Mouse (Mus musculus) testis, postnatal 10 days (tissue): ENCODE results near the gene Trim12c.
"Not testable (repeated sequence)": the region's sequence is repeated elsewhere in the genome, so short reads cannot be mapped to it uniquely, and the experiment has no call there.

Experiments used
- DNase-seq: peaks from one replicate; pipeline ENCODE4 v3.0.0; 2021; ENCODE audit warnings: low spot score

The Trim12c gene

GRCm38 (mm10) chr7:104352717-104353599 is at the start of gene Trim12c:
Gene Trim12c, minus strand, starts transcription at chr7:104353362.
- peak; percentile 70 for DNase-seq

DNA sequence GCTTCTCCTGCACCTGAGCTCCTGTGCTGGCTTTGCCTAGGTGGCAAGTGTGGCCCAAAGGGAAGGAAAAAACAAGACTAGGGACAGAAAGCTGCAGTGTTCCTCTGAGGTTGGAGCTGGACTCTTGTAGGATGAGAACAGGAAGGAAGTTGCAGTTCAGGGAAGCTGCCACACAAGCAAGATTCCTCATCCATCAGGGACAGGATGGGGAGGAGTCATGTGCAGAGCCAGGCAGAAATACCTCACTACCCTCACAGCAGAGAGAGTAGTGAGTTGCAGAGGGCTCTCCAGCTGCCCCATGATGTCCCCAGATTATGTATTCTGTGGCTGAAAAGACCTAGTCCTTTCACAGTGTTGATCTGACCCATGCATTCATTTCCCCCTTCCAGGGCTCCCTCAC is 48.0 kb upstream of the Trim12c start:
- DNase-seq, result no peak

DNA sequence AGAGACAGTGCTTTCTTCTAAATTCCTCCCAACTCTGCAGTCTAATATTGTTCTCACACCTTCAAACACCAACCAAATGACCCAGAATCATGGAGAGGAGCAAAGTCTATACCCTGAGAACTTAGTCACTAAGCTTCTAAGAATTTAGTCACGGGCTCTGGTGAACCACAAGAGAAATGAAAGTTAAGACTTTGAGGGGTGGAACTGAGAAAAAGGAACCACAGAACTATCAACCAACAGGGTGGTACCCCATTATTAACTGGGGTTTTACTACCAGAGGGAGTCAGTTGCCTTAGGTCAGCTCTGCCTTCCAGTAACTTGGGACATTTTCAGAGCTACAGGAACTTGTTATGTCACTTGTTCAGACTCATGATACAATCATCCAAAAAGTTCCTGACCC is 47.5 kb upstream of the Trim12c start, which contains the start of gene Trim30c:
Gene Trim30c (minus strand): TSS at position 140 of the 400 bp plus-strand sequence.
- no peak for DNase-seq

DNA sequence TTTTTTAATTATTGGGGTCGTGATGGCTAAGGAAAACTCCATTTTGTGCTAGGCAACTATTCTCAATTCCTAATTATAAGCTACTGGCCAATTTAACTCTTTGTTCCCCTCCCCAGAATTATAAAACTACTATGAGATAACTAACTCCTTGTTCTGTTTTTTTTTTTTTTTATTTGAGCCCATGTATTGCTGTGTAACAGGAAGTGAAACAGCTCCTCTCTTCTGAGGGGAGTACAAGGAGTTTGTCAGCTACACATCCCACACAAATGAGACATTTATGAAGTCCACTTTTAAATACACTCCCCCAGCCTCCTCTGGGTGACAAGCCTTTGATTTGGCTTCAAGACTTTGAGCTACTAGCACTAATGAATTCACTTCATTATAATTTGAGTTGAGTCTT is 45.3 kb upstream of the Trim12c start:
- DNase-seq, result no peak

GRCm38 (mm10) chr7:104369736-104370414 is 16.7 kb upstream of the Trim12c start, which contains the start of gene Trim30b:
Gene Trim30b, minus strand, starts transcription at chr7:104369884.
- no peak for DNase-seq

DNA sequence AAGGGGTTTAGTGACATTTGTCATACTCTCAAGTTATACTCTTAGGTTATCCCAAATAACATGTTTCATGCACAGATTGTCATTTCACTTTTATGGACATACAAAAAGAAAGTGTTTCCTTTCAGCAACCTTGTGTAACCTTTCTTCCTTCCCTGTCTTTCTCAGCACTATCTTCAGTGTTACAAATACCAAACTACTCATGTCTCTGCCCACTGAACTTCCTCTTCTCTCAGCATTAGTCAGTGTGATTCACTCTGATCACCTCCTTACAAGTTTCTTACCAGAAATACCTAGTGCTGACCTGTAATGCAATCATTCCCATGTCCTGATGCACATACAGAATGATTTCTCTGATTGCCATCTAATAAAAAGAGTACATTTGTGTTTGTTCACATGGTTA is 13.2 kb upstream of the Trim12c start:
- DNase-seq, result no peak

DNA sequence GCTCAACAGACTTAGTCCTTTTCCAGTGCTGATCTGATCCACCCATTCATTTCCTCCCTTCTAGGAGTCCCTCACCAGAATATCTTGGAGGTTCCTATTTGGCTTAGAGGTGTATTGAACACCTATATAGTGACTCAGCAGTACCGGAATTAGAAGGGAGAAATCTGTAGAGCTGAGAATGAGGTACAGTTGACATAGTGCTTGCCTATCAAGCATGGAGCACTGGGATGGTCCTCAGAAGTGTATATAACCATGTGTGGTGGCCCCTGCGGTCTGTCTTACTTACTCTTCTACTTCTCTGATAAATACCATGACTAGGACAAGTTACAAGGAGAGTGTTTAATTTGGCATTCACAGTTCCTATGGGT is 422 bp upstream of the Trim12c start:
- no peak for DNase-seq

- DNase-seq, result not testable (repeated sequence)
Observed at GRCm38 (mm10) chr7:104348043-104348442, 5.1 kb downstream of the Trim12c start.

DNA sequence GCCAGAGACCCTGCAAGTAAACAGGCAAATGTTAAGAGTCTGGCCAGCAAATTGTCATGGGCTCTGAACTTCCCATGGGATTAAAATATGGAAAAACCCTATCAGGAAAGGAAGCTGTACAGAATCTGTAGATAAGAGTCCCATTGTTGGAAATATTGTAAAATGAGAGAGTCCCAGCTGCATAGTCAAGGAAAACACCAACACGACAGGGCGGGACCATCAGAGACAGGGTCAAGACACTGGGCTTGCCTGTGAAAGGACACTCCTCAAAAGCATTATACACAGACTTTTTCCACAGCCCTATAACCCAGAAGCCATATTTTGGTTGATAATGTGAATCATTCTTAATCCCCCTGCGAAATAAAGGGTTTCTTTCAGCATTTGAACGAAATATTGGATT is 12.4 kb downstream of the Trim12c start:
- not testable (repeated sequence) for DNase-seq

GRCm38 (mm10) chr7:104335547-104335946 is 17.6 kb downstream of the Trim12c start:
- DNase-seq, result not testable (repeated sequence)

DNA sequence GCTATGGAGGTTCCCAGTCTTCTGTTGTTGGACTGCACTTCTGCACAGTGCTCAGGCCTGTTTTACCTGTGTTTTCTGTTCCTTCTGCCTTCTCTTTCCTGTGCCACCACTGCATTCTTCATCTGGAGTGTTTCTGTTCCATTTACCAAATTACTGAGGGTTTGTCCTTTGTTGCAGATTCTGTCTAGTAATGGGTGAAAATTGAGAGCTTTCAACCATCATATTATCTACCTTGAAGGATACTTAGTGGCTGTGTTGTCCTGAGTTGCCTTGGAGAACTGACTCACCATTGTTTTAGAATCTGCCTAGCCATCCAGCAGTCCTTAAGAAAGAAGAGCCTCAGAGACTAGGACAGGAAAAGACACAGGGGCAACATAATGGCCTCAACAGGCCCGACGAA is 24.0 kb downstream of the Trim12c start, which contains the start of gene Trim34b:
Gene Trim34b (plus strand): TSS at position 301 of the 400 bp plus-strand sequence.
- not testable (repeated sequence) for DNase-seq

DNA sequence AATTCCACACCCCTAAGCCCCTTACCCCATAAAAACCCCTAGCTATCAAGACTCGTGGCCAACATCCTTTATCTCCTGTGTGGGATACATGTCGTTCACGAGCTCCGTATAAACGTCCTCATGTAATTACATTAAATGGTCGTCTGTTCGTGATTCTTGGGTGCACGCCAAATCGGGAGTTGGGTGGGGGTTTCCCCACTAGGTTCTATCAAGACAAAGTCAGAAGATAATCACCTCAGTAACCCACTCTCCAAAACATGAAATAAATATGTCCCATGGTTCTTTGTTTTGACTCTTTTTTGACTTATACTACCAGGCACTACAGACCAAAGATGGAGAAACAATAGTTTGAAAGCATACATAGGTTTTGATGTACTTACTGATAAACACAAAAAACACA is 31.1 kb downstream of the Trim12c start:
- no peak for DNase-seq

- not testable (repeated sequence) for DNase-seq
Observed at GRCm38 (mm10) chr7:104315369-104316080, 37.6 kb downstream of the Trim12c start, which contains the start of gene Trim12a. Gene Trim12a, minus strand, starts transcription at chr7:104315466.

DNA sequence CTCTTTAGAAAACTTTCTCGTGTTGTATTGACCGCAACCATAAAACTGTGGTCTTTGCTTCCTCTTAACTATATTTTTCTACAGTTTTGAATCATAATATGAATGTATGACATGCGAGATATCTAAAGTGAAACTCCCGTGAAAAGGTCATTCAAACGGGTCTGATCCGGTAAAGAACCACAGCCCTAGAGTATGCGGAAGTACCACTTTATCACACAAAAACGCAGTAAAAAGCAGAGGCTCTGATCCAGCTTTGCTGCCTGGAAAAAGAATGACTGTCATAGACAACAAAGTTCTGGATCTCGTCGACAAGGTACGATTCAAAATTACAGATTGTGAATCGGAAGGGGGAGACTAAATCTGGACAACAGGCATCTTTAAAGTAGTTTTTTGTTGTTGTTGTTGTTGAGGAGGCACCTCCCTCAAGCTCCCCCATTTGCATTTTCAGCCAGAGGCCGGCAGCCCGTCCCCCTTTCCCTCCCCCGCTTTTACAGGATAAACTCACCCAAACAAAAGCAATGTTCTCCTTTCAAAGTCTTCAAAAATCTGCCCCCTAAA is 38.3 kb downstream of the Trim12c start:
- no peak for DNase-seq

- DNase-seq, result no peak
Observed at GRCm38 (mm10) chr7:104291638-104292400, 61.3 kb downstream of the Trim12c start.

- no peak for DNase-seq
Observed at GRCm38 (mm10) chr7:104290641-104291040, 62.5 kb downstream of the Trim12c start.
